Mouse (Mus musculus) midbrain, embryonic 10.5 days (tissue): Measurements from ENCODE around the gene Kcna2. TPM values are rescaled to one million over a fixed set of nuclear protein-coding genes. Genes with fewer than 3 reads are reported as not detected.
A peak's percentile ranks its signal among the peaks of the same experiment; 100 is the strongest.

Experiments
- DNase-seq: peaks from one replicate; pipeline ENCODE4 v3.0.0-alpha.2; 2017; ENCODE audit warnings: low spot score
- H3K27ac ChIP-seq: fragments of 300-500 bp; sonication (generic); replicated peaks from 2 replicates; pipeline ENCODE4 v1.5.1; 2016; ENCODE audit warnings: mild to moderate bottlenecking
- H3K27me3 ChIP-seq: fragments of 300-500 bp; sonication (generic); 2 replicates; pipeline ENCODE4 v1.6.1; 2016; ENCODE audit warnings: low read depth, mild to moderate bottlenecking; ENCODE audit not compliant: poor library complexity, severe bottlenecking
- H3K36me3 ChIP-seq: fragments of 300-500 bp; sonication (generic); 2 replicates; pipeline ENCODE4 v1.6.1; 2016; ENCODE audit warnings: mild to moderate bottlenecking, moderate library complexity
- H3K4me1 ChIP-seq: fragments of 300-500 bp; sonication (generic); 2 replicates; pipeline ENCODE4 v1.6.1; 2016
- H3K4me3 ChIP-seq: fragments of 300-500 bp; sonication (generic); 2 replicates; pipeline ENCODE4 v1.5.1; 2016; ENCODE audit warnings: mild to moderate bottlenecking, moderate library complexity
- H3K9me3 ChIP-seq: fragments of 300-500 bp; sonication (generic); replicated peaks from 2 replicates; pipeline ENCODE4 v1.6.1; 2016; ENCODE audit warnings: mild to moderate bottlenecking
- WGBS: fragments of 180-500 bp; shearing (Covaris S2); methylation state at CpG from one replicate; pipeline ENCODE4 v1.1.7; 2016; 5-methylcytosine and 5-hydroxymethylcytosine counted together
- polyA plus RNA-seq: library from polyadenylated mRNA; unstranded; fragments of >200 nt; fragmentation: Nextera tagmentation; extraction: Ambion mirVana; gene quantifications from 2 replicates; pipeline ENCODE4 v1.2.1, GENCODE M21; 2016

Kcna2 gene
- polyA plus RNA-seq, 1 experiment from 2014 or later: 0.10 TPM

DNA sequence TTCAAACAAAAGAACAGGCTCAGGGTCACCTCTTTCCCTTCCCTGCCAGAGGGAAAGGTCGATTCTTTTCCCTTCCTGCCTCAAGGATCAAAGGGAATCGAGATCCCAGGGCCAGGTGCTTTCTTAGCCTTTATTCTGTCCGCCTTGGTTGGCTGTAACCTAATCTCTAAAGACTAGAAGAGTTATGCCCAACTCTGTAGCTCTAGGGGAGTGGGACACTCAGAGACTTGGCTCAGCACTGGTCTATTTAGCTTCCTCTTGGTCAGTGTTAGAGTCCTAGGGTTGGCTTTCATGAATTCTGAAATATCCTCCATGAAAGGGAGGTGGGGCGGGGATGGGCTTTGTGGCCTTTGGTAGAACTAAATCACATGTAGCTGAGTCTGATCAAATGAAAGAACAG, 11.6 kb downstream of the Kcna2 start:
- H3K4me3 ChIP-seq: no peak overlapping the region
- no peak for DNase-seq
- H3K9me3 ChIP-seq: no peaks in the 10 kb centered on the region
- H3K27me3 ChIP-seq: no peaks in the 10 kb centered on the region
- H3K4me1 ChIP-seq: peaks cover 24% of the 10 kb centered on the region
- 55% methylated on average over 4 of the region's 4 CpGs for WGBS
- H3K27ac ChIP-seq: no peak overlapping the region
- H3K36me3 ChIP-seq: no peaks in the 10 kb centered on the region

DNA sequence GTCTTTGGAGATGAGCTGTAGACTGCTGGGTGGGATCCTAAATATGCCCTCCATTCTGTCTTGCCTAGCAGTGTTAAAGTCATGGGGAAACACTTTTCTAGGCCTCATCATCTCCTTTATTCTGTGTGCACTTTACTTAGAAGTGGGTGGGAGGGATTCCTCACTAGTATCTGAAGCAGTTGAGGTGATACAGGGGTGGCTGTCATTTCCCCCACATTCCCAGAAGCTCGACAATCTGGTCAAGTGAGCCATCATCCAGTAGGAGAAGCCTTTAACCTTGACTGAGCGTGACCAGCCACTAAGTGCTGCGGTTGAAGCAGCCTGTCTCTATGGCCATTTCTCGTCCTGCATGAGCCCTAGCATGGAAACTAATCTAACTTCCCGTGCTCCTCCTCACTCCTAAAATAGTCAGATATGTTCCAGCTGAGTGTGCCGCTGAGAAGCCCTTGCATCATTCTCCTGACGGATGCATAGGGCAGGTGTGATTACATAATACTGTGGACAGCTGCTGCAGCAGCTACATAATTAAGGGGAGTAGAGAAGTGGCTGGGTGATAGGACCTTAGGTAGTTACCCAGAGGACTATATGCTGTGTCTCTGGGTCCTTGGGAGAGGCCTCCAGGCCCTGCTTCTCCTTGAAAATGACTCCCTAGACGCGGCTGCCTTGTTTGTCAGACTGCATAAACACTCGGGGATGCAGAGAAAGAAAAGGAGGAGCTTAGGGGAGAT, 12.2 kb downstream of the Kcna2 start:
- 75% methylated on average over 10 of the region's 10 CpGs for WGBS
- Histone ChIP-seq H3K9me3 (no peaks in the 10 kb centered on the region), H3K4me3 (no peak overlapping the region), H3K36me3 (no peaks in the 10 kb centered on the region), H3K4me1 (peaks cover 24% of the 10 kb centered on the region), H3K27me3 (no peaks in the 10 kb centered on the region), H3K27ac (peak overlapping the region; percentile 69)
- no peak for DNase-seq

DNA sequence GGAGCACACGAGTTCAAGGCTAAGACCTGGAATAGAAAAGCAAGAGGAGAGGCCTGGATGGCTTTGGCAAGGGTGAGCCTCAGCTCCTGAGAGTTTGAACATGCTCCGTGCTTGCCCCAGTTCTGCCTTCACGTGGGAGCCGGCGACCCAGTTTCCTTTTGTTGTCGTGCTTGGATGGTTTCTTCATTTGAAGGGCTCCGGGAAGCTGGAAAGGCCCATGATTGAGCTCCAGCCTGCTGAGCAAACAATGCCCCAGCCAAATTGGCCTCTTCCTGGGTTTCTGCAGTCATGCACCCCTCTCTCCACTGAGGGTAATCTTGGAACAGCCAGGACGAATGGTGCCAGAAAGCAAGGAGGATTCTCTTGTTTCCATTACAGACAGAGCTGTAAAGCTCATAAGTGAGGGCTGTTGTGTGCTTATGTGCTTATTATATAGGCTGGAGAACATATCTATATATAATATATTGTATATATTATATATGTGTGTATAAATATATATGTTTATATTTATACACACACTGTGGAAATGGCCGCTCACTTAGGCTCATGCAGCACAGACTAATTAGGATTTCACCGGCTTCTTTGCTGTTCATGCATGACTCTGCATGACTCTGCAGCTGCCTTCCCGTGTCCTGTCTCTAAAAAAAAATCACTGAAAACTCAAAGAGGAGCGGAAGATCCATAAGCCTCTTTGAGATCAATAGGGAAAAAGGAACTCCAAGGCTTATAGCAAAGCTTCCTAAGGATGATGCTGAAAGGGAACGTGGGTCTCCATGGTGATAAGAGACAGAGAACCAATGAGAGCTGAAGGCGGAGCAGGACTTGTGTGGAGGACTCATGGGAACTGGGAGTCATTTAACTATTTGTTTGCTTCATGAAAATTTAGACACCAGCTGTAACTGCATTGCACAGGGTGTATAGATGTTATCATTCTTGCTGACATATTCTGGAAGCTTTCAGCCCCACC, 13.1 kb downstream of the Kcna2 start:
- peak; percentile 15 for DNase-seq
- 49% methylated on average over 14 of the region's 14 CpGs for WGBS
- Histone ChIP-seq H3K36me3 (no peaks in the 10 kb centered on the region), H3K27ac (peak overlapping the region; percentile 69), H3K4me1 (peaks cover 24% of the 10 kb centered on the region), H3K27me3 (no peaks in the 10 kb centered on the region), H3K9me3 (no peaks in the 10 kb centered on the region), H3K4me3 (no peak overlapping the region)

DNA sequence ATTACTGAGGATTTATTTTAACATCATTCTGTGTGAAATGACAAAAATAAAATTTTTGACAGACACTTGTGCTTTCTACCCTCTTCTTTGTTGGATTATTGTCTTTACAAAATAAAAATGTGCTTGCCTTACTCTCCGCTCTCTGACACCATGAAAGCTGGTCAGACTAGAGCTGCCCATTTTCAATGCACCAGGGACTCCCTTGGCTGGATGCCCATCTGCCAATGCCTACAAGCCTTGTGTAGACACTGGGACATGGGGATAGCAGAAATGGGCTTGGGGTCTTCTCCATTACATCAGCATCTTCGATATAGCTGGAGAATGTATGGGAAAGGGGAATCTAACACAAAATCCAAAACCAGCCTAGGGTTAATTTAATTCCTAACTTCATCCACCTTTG, 14.0 kb downstream of the Kcna2 start:
- peaks cover 24% of the 10 kb centered on the region for H3K4me1 ChIP-seq
- WGBS: 92% methylated on average over 2 of the region's 2 CpGs
- no peaks in the 10 kb centered on the region for H3K27me3 ChIP-seq

DNA sequence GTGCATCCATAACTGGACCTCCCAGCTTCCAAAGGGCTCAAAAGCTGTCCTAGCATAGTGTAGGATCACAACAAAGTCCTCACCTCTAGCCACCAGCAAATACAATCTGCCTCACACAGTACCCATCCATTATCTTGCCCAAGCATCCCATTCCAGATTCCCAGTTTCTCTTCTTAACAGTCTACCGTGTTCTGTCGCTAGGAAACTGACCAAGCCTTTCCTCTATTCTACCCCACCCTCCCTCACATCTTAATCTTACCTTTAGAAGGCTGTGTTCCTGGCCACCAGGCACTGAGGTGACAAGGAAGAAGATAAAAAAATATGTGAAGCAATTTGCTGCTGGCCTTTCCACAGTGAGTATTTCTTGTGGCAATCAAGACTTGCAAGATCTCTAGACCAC, 14.8 kb downstream of the Kcna2 start:
- Histone ChIP-seq H3K4me1 (peaks cover 24% of the 10 kb centered on the region), H3K27ac (no peak overlapping the region), H3K4me3 (no peak overlapping the region), H3K27me3 (no peaks in the 10 kb centered on the region), H3K36me3 (no peaks in the 10 kb centered on the region), H3K9me3 (no peaks in the 10 kb centered on the region)
- DNase-seq: no peak
- WGBS: 82% methylated on average over 2 of the region's 2 CpGs

More for the DNA sequence above, 14.0 kb downstream of the Kcna2 start:
- no peak overlapping the region for H3K4me3 ChIP-seq
- no peak for DNase-seq
- no peaks in the 10 kb centered on the region for H3K9me3 ChIP-seq
- H3K36me3 ChIP-seq: no peaks in the 10 kb centered on the region
- no peak overlapping the region for H3K27ac ChIP-seq

DNA sequence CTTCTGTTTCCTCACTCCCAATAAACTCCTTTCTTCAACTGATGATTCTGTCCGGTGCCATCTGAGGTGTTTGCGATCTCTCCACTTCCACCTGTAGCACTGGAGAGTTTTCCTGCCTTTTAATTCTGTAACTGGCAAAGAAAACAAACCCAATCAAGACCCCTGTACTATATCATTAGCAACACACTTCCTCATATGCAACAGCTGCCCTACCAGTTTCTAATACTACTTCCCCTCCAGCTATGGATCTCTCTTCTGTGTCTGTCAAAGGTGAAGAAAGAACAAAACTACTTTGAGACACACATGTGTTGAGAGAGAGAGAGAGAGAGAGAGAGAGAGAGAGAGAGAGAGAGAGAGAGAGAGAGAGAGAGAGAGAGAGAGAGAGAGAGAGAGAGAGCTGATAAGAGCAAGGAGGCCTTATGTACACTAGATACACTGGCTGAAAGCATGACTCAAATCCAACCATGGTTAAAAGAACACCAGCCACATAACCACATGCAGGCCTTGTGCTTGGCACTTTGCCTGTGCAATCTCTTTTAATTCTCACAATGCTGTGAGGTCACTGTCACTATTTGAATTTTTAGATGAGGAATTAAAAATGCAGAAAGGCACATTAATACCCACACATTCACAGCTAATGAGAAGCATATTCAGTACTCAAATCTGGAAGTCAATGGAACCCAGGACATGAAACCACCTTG, 19.1 kb downstream of the Kcna2 start:
- Histone ChIP-seq H3K27ac (no peak overlapping the region), H3K27me3 (no peaks in the 10 kb centered on the region), H3K4me3 (no peak overlapping the region), H3K36me3 (no peaks in the 10 kb centered on the region), H3K4me1 (no peaks in the 10 kb centered on the region), H3K9me3 (no peaks in the 10 kb centered on the region)
- WGBS: 86% methylated on average over 2 of the region's 2 CpGs
- DNase-seq: no peak

DNA sequence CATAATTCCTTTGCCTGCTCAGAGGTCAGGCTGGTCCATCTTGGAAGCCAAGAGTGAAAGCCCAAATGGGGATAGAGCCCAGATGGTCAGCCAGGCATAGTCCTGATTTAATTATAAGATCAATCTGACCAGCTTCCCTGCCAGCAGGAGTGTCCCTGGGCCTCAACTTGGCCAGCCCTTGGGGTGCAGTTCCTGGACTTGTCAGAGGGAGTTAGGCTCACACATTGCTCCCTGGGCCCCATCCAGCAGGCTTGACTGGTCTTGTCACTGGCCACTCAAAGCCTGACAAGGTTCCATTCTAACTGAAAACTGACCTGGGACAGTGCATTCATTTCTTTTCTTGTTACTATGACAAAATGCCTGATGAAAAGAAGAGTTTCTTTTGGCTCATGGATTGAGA, 21.4 kb downstream of the Kcna2 start:
- Histone ChIP-seq H3K9me3 (no peaks in the 10 kb centered on the region), H3K36me3 (no peaks in the 10 kb centered on the region), H3K4me1 (no peaks in the 10 kb centered on the region), H3K4me3 (no peak overlapping the region), H3K27ac (no peak overlapping the region), H3K27me3 (no peaks in the 10 kb centered on the region)
- DNase-seq: no peak

DNA sequence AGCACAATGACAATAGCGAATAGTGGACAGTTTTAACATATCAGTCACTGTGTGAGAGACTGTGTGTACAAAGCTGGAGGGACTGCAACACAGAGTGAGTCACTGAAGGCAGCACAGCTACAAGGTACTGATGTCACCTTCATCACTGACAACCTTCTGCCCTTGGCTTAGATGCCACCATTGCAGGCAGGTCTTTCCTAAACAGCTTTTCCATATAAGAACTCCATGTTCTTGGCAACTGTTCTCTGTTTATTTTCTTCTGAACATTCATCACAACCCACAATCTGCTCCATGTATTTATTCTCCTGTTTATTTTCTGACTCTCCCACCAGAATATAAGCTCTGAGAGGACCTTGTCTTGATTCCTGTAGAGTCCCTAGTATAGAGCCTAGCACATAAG, 26.7 kb downstream of the Kcna2 start:
- no peak for DNase-seq
- Histone ChIP-seq H3K36me3 (no peaks in the 10 kb centered on the region), H3K27ac (no peak overlapping the region), H3K4me1 (no peaks in the 10 kb centered on the region), H3K4me3 (no peak overlapping the region), H3K27me3 (no peaks in the 10 kb centered on the region), H3K9me3 (no peaks in the 10 kb centered on the region)
- 97% methylated on average over 1 of the region's 1 CpGs for WGBS

DNA sequence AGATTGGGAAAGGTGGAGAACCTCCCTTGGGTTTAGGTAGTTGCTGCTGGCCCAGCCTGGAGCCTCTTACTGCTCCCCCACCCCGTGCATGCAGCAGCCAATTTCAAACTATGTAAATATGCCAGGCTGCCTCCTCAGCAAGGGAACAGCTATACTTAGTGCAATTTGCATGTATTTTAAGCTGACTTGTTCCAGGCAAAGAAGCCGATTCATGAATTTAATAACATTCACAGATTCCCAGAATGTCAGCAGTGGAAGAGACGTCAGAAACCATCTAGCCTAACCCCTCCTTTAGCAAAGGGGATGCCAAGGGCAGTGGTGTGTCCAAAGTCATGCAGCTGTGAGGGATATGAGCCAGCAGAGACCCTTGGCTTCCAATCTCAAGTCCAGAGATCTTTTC, 27.5 kb downstream of the Kcna2 start:
- no peaks in the 10 kb centered on the region for H3K36me3 ChIP-seq
- H3K27ac ChIP-seq: no peak overlapping the region
- WGBS: 82% methylated on average over 3 of the region's 3 CpGs

DNA sequence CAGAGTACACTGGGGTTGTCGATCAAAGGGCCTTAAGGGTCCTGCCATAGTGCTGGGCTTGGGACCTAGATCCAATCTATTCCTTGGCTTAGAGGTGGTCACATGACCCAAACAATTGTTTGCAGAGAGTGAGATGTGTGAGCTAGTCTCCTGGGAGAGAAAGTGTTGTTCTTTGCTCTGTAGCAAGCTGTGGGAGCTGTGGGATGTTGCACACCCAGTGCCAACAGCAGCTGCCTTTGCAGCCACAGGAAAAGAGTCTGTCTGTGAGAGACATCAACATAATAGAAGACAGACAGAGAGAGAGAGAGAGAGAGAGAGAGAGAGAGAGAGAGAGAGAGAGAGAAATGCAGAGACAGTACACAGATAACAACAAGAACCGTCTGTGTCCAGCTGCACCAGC, 28.3 kb downstream of the Kcna2 start:
- Histone ChIP-seq H3K9me3 (no peaks in the 10 kb centered on the region), H3K27ac (no peak overlapping the region), H3K36me3 (no peaks in the 10 kb centered on the region), H3K4me3 (no peak overlapping the region), H3K27me3 (no peaks in the 10 kb centered on the region), H3K4me1 (no peaks in the 10 kb centered on the region)
- no peak for DNase-seq
- 65% methylated on average over 2 of the region's 2 CpGs for WGBS

More for the DNA sequence above, 27.5 kb downstream of the Kcna2 start:
- Histone ChIP-seq H3K9me3 (no peaks in the 10 kb centered on the region), H3K27me3 (no peaks in the 10 kb centered on the region), H3K4me3 (no peak overlapping the region), H3K4me1 (no peaks in the 10 kb centered on the region)
- DNase-seq: no peak

DNA sequence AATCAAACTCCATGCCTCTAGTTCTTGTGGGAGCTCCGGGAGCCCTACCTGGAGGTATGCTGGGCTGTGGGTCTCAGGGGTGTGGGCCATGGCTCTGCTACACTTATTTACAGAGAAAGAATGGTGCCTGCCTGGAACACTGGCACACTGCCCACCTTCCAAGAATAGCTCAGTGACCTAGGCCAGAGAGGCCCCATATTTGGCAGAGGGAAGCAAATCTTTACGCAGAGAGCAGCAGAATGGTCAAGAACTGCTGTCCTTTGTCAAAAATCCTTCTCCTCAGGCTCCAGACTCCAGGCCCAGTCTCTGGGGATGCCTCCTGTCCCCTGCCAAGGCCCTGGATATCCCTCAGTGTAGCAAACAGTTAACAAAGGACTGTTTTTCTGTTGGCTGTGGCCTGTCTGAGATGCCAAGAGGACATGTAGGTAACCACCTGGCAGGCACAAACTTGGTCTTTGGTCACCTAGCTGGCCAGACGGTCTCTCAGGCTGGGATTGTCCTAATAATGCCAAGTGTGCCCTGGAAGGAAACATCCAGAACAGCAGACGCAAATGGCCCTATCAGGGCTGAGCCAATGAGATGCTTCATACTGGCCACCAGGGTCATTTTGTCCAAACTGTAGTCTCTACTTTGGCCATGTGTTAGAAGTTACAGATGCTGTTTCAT, 29.8 kb downstream of the Kcna2 start:
- Histone ChIP-seq H3K27ac (no peak overlapping the region), H3K4me1 (no peaks in the 10 kb centered on the region), H3K9me3 (no peaks in the 10 kb centered on the region), H3K36me3 (no peaks in the 10 kb centered on the region), H3K4me3 (no peak overlapping the region), H3K27me3 (no peaks in the 10 kb centered on the region)
- DNase-seq: no peak
- WGBS: 88% methylated on average over 4 of the region's 4 CpGs

DNA sequence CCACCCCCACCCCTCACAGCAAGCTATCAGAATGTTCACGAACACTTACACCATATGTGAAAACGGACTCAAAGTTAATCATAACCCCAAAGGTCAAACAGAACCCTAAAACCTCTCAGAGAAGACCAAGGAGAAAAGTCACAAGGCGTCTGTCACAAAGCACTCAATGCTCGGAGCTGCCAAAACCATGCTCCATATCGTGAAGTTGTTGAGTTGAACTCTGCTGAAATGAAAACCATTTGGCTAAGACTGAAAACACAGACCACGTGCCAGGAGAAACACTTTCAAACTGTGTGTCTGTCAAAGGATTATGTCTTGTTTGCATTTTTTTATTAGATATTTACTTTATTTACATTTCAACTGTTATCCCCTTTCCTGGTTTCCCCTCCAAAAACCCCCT, 30.9 kb downstream of the Kcna2 start:
- H3K4me1 ChIP-seq: no peaks in the 10 kb centered on the region
- H3K4me3 ChIP-seq: no peak overlapping the region
- H3K9me3 ChIP-seq: no peaks in the 10 kb centered on the region
- no peak overlapping the region for H3K27ac ChIP-seq
- 79% methylated on average over 6 of the region's 6 CpGs for WGBS
- H3K36me3 ChIP-seq: no peaks in the 10 kb centered on the region
- no peak for DNase-seq
- no peaks in the 10 kb centered on the region for H3K27me3 ChIP-seq
